Mouse (Mus musculus) midbrain, embryonic 11.5 days (tissue): ENCODE data around the gene Zdhhc5. TPM values are rescaled to one million over a fixed set of nuclear protein-coding genes. Genes with fewer than 3 reads are reported as not detected.

Experiments
- ATAC-seq: fragments of 200-750 bp; cut with Nextera tagmentation; 2 replicates; pipeline ENCODE4 v1.8.0; 2017; ENCODE audit warnings: moderate TSS enrichment, moderate library complexity; ENCODE audit not compliant: low FRiP score
- DNase-seq: peaks from one replicate; pipeline ENCODE4 v3.0.0; 2015; ENCODE audit warnings: low spot score; ENCODE audit errors: missing footprints
- H3K27ac ChIP-seq: fragments of 300-500 bp; sonication (generic); 2 replicates; pipeline ENCODE4 v1.5.1; 2014; ENCODE audit warnings: low read depth, low read length
- H3K27me3 ChIP-seq: fragments of 300-500 bp; sonication (generic); 2 replicates; pipeline ENCODE4 v1.6.1; 2014; ENCODE audit warnings: mild to moderate bottlenecking, low read length, moderate library complexity, mixed read lengths; ENCODE audit not compliant: control insufficient read depth, insufficient read depth
- H3K36me3 ChIP-seq: fragments of 300-500 bp; sonication (generic); 2 replicates; pipeline ENCODE4 v1.6.1; 2014; ENCODE audit warnings: mild to moderate bottlenecking, low read length, moderate library complexity, mixed read lengths; ENCODE audit not compliant: control insufficient read depth, insufficient read depth
- H3K4me1 ChIP-seq: fragments of 300-500 bp; sonication (generic); 2 replicates; pipeline ENCODE4 v1.6.1; 2014; ENCODE audit warnings: low read length; ENCODE audit not compliant: control insufficient read depth, insufficient read depth
- H3K4me2 ChIP-seq: fragments of 300-500 bp; sonication (generic); 2 replicates; pipeline ENCODE4 v1.6.1; 2014; ENCODE audit warnings: mild to moderate bottlenecking, moderate library complexity
- H3K4me3 ChIP-seq: fragments of 300-500 bp; sonication (generic); 2 replicates; pipeline ENCODE4 v1.5.1; 2014; ENCODE audit warnings: low read depth, low read length
- H3K9ac ChIP-seq: fragments of 300-500 bp; sonication (generic); 2 replicates; pipeline ENCODE4 v1.6.1; 2014; ENCODE audit warnings: low read length
- H3K9me3 ChIP-seq: fragments of 300-500 bp; sonication (generic); 2 replicates; pipeline ENCODE4 v1.6.1; 2016; ENCODE audit warnings: low read length; ENCODE audit not compliant: control insufficient read depth
- WGBS: fragments of 180-500 bp; shearing (Covaris S2); extraction: QIAGEN DNeasy Blood & Tissue Kit; methylation state at CpG from one replicate; pipeline ENCODE4 v1.1.7; 2014; 5-methylcytosine and 5-hydroxymethylcytosine counted together
- polyA plus RNA-seq: library from polyadenylated mRNA; unstranded; fragments of >200 nt; fragmentation: Nextera tagmentation; extraction: Ambion mirVana; gene quantifications from 2 replicates; pipeline ENCODE4 v1.2.1, GENCODE M21; 2014

Zdhhc5 gene
- polyA plus RNA-seq, 1 experiment from 2014 or later, result 22.4 TPM

GRCm38 (mm10) chr2:84715562-84716361 lies 782 bp upstream of the Zdhhc5 start:
- under 1% methylated on average over 33 of the region's 33 CpGs for WGBS
- DNase-seq (peak; percentile 96), ATAC-seq (peak; percentile 93)
- Histone ChIP-seq H3K9ac (peak overlapping the region; percentile 95), H3K4me1 (peaks cover 10% of the 10 kb centered on the region), H3K9me3 (no peaks in the 10 kb centered on the region), H3K36me3 (no peaks in the 10 kb centered on the region), H3K27ac (peak overlapping the region; percentile 96), H3K4me3 (peak overlapping the region; percentile 95), H3K27me3 (no peaks in the 10 kb centered on the region), H3K4me2 (peak overlapping the region; percentile 51)

- Histone ChIP-seq H3K9me3 (no peaks in the 10 kb centered on the region), H3K4me3 (peak overlapping the region; percentile 95), H3K9ac (peak overlapping the region; percentile 95), H3K27me3 (no peaks in the 10 kb centered on the region), H3K4me1 (peaks cover 10% of the 10 kb centered on the region), H3K27ac (peak overlapping the region; percentile 96), H3K4me2 (peak overlapping the region; percentile 78), H3K36me3 (peaks cover 5% of the 10 kb centered on the region; the same call in 1 of the 2 replicates)
- peak; percentile 32 for ATAC-seq
- WGBS, result 2% methylated on average over 24 of the region's 26 CpGs
- no peak for DNase-seq
Measured at GRCm38 (mm10) chr2:84714422-84714810, 564 bp downstream of the Zdhhc5 start.

GRCm38 (mm10) chr2:84711898-84712297 lies 3.1 kb downstream of the Zdhhc5 start:
- no peak for DNase-seq
- no peaks in the 10 kb centered on the region for H3K27me3 ChIP-seq
- H3K4me3 ChIP-seq, result no peak overlapping the region
- peaks cover 5% of the 10 kb centered on the region; the same call in 1 of the 2 replicates for H3K36me3 ChIP-seq
- ATAC-seq, result no peak
- H3K4me2 ChIP-seq, result no peak overlapping the region
- H3K4me1 ChIP-seq, result peaks cover 10% of the 10 kb centered on the region
- no peak overlapping the region for H3K9ac ChIP-seq
- H3K9me3 ChIP-seq, result no peaks in the 10 kb centered on the region
- H3K27ac ChIP-seq, result no peak overlapping the region
- WGBS, result 93% methylated on average over 2 of the region's 2 CpGs

DNA sequence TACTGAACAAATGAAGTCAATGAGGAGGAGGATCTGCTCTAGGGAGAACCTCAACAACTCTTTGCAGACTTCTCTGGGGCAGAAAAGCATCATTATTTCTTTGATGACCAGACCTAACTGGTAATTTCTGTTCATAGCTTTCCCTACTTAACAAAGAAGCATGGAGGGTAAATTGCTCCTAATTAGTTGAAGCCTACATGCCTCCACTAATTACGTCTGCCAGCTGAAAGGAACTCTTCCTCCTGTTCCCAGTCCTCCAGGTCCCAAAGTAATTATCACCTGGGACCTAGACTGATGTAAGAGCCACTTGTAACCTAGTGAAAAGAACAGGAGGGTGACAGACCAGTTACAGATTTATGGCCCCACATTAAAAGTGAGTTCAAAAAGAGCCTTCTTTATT lies 7.5 kb downstream of the Zdhhc5 start:
- 84% methylated on average over 1 of the region's 1 CpGs for WGBS
- Histone ChIP-seq H3K9ac (no peak overlapping the region), H3K4me2 (no peak overlapping the region), H3K4me1 (no peaks in the 10 kb centered on the region), H3K4me3 (no peak overlapping the region), H3K36me3 (peaks cover 5% of the 10 kb centered on the region; the same call in 1 of the 2 replicates), H3K27me3 (no peaks in the 10 kb centered on the region), H3K27ac (no peak overlapping the region), H3K9me3 (no peaks in the 10 kb centered on the region)
- no peak for DNase-seq
- ATAC-seq, result no peak

DNA sequence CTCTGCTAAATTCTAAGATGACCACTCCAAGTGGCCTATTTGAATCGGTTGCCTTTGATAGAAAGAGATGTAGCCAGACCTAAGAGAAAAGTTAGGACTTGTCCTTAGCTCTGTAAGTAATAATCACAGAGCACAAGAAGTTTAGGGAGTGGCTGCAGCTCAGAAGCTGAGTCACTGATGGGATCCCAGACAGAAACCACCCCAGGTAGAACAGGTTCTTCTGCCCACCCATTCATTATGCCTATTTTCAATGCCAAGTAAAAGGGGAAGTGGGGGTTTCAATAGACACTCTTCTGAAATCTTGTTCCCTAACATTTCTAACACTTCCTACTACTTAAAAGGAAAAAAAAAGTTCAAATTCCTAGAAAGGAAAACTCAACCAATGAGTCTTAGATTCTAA lies 9.7 kb downstream of the Zdhhc5 start:
- ATAC-seq, result no peak
- H3K9me3 ChIP-seq, result no peaks in the 10 kb centered on the region
- no peak for DNase-seq
- H3K36me3 ChIP-seq, result peaks cover 3% of the 10 kb centered on the region; the same call in 1 of the 2 replicates
- H3K4me2 ChIP-seq, result no peak overlapping the region
- no peak overlapping the region for H3K4me3 ChIP-seq
- WGBS, result 93% methylated on average over 1 of the region's 1 CpGs
- H3K27ac ChIP-seq, result no peak overlapping the region
- H3K4me1 ChIP-seq, result no peaks in the 10 kb centered on the region
- no peaks in the 10 kb centered on the region for H3K27me3 ChIP-seq
- H3K9ac ChIP-seq, result no peak overlapping the region

DNA sequence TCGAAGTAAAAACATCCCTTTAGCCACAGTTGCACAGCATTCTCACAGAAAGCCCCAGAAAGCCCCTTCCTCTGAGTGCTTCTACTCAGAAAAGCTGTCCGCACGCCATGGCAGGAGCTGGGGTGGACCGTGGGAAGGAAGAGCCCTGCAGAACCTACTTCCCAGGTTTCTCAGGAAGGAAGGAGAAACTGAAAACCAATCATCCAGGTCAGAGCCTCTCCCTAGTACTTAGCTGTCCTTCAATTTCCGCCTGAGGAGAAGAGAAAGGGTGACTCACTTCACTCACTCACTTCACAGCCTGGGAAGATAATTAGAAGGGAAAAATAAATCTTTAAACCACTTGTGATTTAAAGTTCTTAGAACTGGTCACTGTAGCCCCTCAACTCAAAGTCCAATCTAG lies 10.7 kb downstream of the Zdhhc5 start:
- 77% methylated on average over 5 of the region's 5 CpGs for WGBS
- ATAC-seq (no peak), DNase-seq (no peak)
- H3K27me3 ChIP-seq, result no peaks in the 10 kb centered on the region
- H3K27ac ChIP-seq, result no peak overlapping the region
- no peak overlapping the region for H3K4me2 ChIP-seq
- no peak overlapping the region for H3K9ac ChIP-seq
- H3K36me3 ChIP-seq, result no peaks in the 10 kb centered on the region
- no peak overlapping the region for H3K4me3 ChIP-seq
- no peaks in the 10 kb centered on the region for H3K9me3 ChIP-seq
- no peaks in the 10 kb centered on the region for H3K4me1 ChIP-seq

DNA sequence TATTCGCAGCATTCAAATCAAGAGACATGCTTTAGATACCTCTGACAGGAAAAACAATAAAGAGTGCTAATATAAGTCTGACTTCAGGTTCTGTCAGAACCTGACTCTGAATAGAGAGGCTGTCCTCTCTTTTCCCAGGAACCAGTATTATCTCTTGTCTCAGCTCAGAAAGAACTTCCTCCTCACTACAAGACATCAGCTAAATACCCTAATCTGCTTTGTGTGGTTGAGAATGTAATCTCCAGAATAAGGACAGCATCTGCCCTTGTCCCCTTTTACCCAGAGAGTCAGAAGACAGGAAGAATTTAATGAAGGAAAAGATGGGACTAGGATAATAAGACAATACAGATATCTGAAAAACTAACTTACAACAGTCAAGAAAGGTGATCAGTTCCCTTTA lies 11.5 kb downstream of the Zdhhc5 start:
- no peak overlapping the region for H3K27ac ChIP-seq
- ATAC-seq, result no peak
- H3K4me1 ChIP-seq, result no peaks in the 10 kb centered on the region
- WGBS, result 88% methylated on average over 1 of the region's 1 CpGs
- H3K4me3 ChIP-seq, result no peak overlapping the region
- H3K27me3 ChIP-seq, result no peaks in the 10 kb centered on the region
- H3K4me2 ChIP-seq, result no peak overlapping the region
- H3K36me3 ChIP-seq, result no peaks in the 10 kb centered on the region
- no peak overlapping the region for H3K9ac ChIP-seq
- no peak for DNase-seq
- H3K9me3 ChIP-seq, result no peaks in the 10 kb centered on the region

GRCm38 (mm10) chr2:84695007-84695695 lies 19.8 kb downstream of the Zdhhc5 start:
- Histone ChIP-seq H3K9me3 (no peaks in the 10 kb centered on the region), H3K36me3 (peaks cover 13% of the 10 kb centered on the region; the same call in 1 of the 2 replicates), H3K27ac (no peak overlapping the region), H3K9ac (no peak overlapping the region), H3K27me3 (no peaks in the 10 kb centered on the region), H3K4me3 (no peak overlapping the region), H3K4me1 (no peaks in the 10 kb centered on the region), H3K4me2 (no peak overlapping the region)
- 92% methylated on average over 5 of the region's 5 CpGs for WGBS
- ATAC-seq (no peak), DNase-seq (no peak)

DNA sequence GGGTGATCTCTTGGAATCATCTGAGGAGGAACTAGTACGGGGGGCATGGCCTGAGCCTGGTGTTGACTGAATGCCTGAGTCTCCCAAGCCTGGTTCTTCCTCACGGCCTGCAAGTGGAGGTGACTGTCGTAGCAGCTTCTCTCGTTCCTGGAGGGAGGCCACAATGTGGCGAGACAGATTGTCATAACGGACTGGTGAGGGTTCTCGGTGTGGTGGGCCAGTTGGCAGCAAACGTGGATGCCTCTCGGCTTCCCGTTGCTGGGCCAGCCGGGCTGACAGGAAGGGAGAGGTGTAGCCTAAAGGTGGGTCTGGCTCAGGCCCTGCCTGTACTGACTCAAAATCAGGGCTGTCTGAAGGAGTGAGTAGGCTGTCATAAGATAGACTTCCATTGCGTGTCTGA lies 24.9 kb downstream of the Zdhhc5 start:
- Histone ChIP-seq H3K27me3 (no peaks in the 10 kb centered on the region), H3K4me3 (no peak overlapping the region), H3K36me3 (peaks cover 31% of the 10 kb centered on the region), H3K27ac (no peak overlapping the region), H3K9me3 (no peaks in the 10 kb centered on the region), H3K9ac (no peak overlapping the region), H3K4me1 (no peaks in the 10 kb centered on the region), H3K4me2 (no peak overlapping the region)
- DNase-seq (no peak), ATAC-seq (0 out of 2 replicates have a peak, but pooled peaks have one; percentile 30)
- 95% methylated on average over 12 of the region's 12 CpGs for WGBS
